Mouse (Mus musculus): ENCODE results near the gene Tekt1. TPM values are rescaled to one million over a fixed set of nuclear protein-coding genes. Genes with fewer than 3 reads are reported as not detected.
"Not testable (repeated sequence)": the region's sequence is repeated elsewhere in the genome, so short reads cannot be mapped to it uniquely, and the experiment has no call there.

The Tekt1 gene
- polyA plus RNA-seq, 1 experiment from 2014 or later = 4.5 TPM

DNA sequence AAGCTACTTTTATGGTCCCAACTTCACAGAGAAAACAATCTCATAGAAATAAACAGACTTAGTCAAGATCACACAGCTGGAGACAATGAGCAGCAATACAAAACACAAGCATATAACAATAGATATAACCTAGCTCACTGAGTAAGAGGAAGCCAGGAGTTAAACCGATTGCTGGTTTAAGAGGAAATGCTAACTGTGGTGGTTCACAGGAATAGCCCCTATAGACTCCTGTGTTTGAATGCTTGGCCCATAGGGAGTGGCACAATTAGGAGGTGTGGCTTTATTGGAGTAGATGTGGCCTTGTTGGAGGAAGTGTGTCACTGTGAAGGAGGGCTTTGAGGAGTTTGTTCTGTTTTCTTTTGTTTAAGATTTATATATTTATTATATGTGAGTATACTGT is 10.0 kb downstream of the Tekt1 start:
- no peak overlapping the region for H3K27ac ChIP-seq
- no peak overlapping the region for H3K4me3 ChIP-seq
- H3K9me3 ChIP-seq = no peaks in the 10 kb centered on the region
- ATAC-seq (ENCODE audit: low FRiP score, low read depth) = no peak
- H3K4me2 ChIP-seq (replicated peaks) = no peak overlapping the region
- H3K4me1 ChIP-seq = no peaks in the 10 kb centered on the region
- no peaks in the 10 kb centered on the region for H3K27me3 ChIP-seq (replicated peaks)
- H3K36me3 ChIP-seq = no peaks in the 10 kb centered on the region
- H3K9ac ChIP-seq = no peak overlapping the region
- WGBS = 34% methylated on average over 1 of the region's 1 CpGs

DNA sequence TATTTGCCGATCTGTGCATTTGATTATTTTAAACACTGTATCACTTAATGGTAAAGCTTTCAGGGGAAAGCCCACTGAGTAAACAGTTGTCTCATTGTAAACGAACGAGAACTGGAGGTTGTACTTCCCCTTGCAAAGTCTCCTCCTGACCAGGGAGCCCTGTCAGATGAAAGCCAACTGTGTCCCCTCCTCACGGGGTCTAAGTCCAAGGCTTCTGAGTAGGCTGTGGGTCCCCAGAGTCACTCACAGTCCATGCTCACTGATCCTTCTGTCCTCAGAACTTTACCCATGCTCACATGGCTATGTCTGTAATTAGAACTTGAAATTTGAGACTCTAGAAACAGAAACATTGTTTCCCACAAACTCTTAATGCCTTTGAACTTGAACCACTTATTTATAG is 12.6 kb downstream of the Tekt1 start:
- Histone ChIP-seq H3K27ac (no peak overlapping the region), H3K36me3 (no peaks in the 10 kb centered on the region), H3K4me1 (no peaks in the 10 kb centered on the region), H3K27me3 (replicated peaks) (no peaks in the 10 kb centered on the region), H3K4me2 (replicated peaks) (no peak overlapping the region), H3K4me3 (no peak overlapping the region), H3K9ac (no peak overlapping the region), H3K9me3 (no peaks in the 10 kb centered on the region)
- no peak for ATAC-seq (ENCODE audit: low FRiP score, low read depth)
- WGBS = 80% methylated on average over 4 of the region's 4 CpGs

DNA sequence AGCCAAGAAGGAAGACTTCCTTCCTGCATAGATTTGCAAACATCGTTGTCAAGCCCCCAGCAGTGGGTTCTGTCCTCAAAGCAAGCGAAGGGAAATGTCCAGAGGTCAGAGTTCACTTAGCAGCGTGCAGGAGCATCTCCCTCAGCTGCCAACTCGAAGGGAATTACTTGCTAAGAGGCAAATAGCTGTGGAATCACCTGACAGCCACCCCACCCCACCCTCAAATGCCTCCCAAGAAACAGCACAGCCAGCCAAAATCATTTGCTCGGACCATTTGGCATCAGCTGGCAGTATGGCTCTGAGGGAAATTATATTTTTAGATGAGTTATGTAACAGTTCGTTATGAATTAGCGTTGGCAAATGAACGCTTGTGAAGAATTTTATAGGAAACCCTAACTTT is 13.2 kb downstream of the Tekt1 start:
- H3K9me3 ChIP-seq = no peaks in the 10 kb centered on the region
- H3K9ac ChIP-seq = no peak overlapping the region
- H3K4me2 ChIP-seq (replicated peaks) = no peak overlapping the region
- H3K4me3 ChIP-seq = no peak overlapping the region
- no peaks in the 10 kb centered on the region for H3K36me3 ChIP-seq
- H3K27me3 ChIP-seq (replicated peaks) = no peaks in the 10 kb centered on the region
- H3K4me1 ChIP-seq = no peaks in the 10 kb centered on the region
- no peak overlapping the region for H3K27ac ChIP-seq
- ATAC-seq (ENCODE audit: low FRiP score, low read depth) = no peak
- WGBS = 63% methylated on average over 8 of the region's 8 CpGs

DNA sequence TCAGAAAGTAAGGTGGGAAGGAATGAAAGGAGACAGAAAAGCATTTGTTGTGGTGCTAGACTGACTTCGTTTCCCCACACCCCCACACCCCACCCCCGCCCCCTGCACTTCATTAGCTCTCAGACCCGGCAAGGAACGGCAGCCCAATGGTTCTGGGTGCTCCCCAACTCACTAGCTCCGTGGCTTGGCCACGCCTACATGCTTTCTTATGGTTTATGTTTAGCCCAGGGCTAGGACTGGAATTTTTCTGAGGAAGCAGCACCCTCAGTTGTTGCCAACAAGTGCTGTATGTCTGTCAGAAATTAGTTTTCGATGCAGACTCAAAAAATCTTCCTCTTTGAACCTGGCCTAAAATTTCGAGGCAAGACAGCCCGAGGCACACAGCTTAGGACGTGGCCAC is 13.7 kb downstream of the Tekt1 start:
- 61% methylated on average over 10 of the region's 10 CpGs for WGBS
- Histone ChIP-seq H3K4me2 (replicated peaks) (no peak overlapping the region), H3K4me1 (no peaks in the 10 kb centered on the region), H3K9me3 (no peaks in the 10 kb centered on the region), H3K9ac (no peak overlapping the region), H3K27me3 (replicated peaks) (no peaks in the 10 kb centered on the region), H3K36me3 (no peaks in the 10 kb centered on the region), H3K27ac (no peak overlapping the region), H3K4me3 (no peak overlapping the region)
- no peak for ATAC-seq (ENCODE audit: low FRiP score, low read depth)

DNA sequence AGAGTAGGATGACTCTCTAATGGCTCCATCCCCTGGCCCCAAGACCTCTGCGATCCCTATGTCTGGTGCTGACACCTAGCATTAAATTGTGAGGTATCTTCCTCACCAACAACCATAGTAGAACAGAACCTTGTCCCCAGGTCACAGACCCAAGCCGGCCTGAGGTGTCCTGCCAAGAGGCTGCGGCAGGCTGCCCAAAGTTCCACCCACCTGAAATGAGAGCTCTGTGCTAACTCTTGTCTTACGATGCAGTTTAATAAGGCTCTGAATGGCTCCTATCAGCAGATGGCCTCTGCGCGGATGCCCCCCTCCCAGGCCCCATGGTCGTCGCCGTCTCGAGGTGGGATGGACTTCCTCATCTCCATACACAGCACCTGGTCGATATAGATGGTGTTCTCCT is 17.8 kb downstream of the Tekt1 start:
- H3K4me1 ChIP-seq = no peaks in the 10 kb centered on the region; the same call in 1 of the 2 replicates
- ATAC-seq (ENCODE audit: low FRiP score, low read depth) = no peak
- no peak overlapping the region for H3K27ac ChIP-seq
- 88% methylated on average over 11 of the region's 11 CpGs for WGBS
- no peak overlapping the region for H3K4me2 ChIP-seq (replicated peaks)
- no peaks in the 10 kb centered on the region for H3K9me3 ChIP-seq
- H3K4me3 ChIP-seq = no peak overlapping the region
- H3K9ac ChIP-seq = no peak overlapping the region
- H3K27me3 ChIP-seq (replicated peaks) = no peaks in the 10 kb centered on the region
- no peaks in the 10 kb centered on the region for H3K36me3 ChIP-seq

DNA sequence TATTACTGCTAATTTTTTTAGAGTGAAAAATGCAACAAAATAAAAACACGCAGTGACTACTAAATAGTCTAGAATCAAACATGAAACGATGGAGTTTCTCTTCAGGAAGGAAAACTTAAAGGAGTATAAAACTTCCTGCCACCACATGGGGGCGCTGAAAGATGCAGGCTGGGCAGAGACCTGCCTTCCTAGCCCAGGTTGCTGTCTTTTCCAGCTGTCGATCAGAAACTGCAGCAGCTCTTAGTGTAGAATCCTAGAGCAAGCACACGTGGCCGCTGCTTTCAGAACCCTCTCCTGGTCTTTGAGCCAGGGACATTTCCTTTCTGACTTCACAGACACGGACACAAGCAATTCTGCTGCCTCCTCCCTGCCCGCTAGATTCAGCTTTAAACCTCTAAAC is 18.3 kb downstream of the Tekt1 start:
- Histone ChIP-seq H3K36me3 (no peaks in the 10 kb centered on the region), H3K27me3 (replicated peaks) (no peaks in the 10 kb centered on the region), H3K4me1 (peaks cover under 1% of the 10 kb centered on the region; the same call in 1 of the 2 replicates), H3K4me3 (no peak overlapping the region), H3K4me2 (replicated peaks) (no peak overlapping the region), H3K9ac (no peak overlapping the region), H3K27ac (no peak overlapping the region), H3K9me3 (no peaks in the 10 kb centered on the region)
- WGBS = 26% methylated on average over 8 of the region's 8 CpGs
- ATAC-seq (ENCODE audit: low FRiP score, low read depth) = no peak

DNA sequence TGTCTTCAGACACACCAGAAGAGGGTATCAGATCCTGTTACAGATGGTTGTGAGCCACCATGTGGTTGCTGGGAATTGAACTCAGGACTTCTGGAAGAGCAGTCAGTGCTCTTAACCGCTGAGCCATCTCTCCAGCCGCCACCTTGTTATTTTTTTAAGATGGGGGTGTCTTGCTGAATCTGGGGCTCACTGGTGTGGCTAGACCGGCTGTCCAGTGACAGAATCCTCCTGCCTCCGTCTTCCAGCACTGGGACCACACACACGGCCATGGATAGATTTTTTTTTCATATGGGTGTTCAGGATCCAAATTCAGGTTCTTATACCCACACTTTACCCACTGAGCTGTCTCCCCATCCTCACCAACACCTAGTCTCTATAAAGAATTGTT is 19.0 kb downstream of the Tekt1 start:
- not testable (repeated sequence) for H3K36me3 ChIP-seq; H3K27ac ChIP-seq; H3K27me3 ChIP-seq (replicated peaks); H3K9ac ChIP-seq; H3K4me3 ChIP-seq; ATAC-seq (ENCODE audit: low FRiP score, low read depth); H3K4me2 ChIP-seq (replicated peaks); H3K9me3 ChIP-seq; H3K4me1 ChIP-seq
- WGBS = 91% methylated on average over 5 of the region's 5 CpGs

DNA sequence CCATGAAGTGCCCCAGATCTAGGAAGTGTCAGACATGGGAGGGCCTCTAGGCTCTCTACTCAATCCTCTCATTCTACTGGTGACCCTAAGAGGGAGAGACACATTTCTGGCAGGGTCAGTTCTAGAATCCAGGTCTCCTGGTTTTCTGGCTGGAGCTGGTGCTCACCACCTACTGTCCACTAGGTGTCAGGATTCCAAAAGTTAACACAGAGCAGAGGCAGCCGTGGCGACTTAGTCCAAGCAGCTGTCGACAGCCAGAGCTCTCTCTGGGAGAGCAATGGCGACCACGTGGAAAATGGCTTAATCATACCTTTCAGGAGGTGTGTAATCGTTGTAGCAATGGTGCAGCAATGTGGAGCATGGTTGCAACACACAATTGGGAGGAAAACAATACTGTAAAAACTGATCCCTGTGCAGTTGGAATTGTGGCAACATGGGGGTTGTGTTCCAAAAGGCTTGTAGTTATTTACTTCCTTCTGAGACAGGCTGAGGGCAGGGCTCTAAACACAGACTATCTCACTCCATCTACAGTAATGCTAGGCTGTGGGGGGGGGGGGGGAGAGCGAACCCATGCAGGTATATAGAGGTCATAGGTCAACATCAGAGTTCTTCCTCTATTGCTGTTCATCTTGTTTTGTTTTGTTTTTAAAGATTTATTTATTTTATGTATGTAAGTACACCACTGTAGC is 19.5 kb downstream of the Tekt1 start:
- 10% methylated on average over 7 of the region's 7 CpGs for WGBS
- no peaks in the 10 kb centered on the region for H3K9me3 ChIP-seq

DNA sequence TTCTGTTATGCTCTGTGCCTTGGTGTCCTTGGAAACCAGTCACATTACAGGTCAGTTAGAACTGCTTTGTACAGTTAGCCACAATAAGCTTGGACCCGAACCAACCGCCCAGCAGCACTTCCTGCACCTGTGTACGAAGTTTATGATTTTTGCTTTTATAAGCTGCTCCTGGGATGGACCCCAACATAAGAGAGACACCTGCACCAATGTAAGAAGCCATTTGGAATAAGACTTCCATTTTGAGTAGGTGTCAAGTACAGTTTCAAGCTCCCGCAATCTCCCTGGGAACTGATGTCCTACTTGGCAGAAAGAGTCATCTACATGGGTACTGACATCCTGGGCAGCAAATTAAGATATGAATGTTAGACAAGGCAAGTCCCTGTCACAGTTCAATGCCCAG is 22.5 kb downstream of the Tekt1 start:
- Histone ChIP-seq H3K27me3 (replicated peaks) (no peaks in the 10 kb centered on the region), H3K4me3 (no peak overlapping the region), H3K4me2 (replicated peaks) (no peak overlapping the region), H3K4me1 (peaks cover 5% of the 10 kb centered on the region; the same call in 1 of the 2 replicates), H3K36me3 (no peaks in the 10 kb centered on the region), H3K27ac (no peak overlapping the region), H3K9me3 (no peaks in the 10 kb centered on the region), H3K9ac (no peak overlapping the region)
- ATAC-seq (ENCODE audit: low FRiP score, low read depth) = no peak
- WGBS = 90% methylated on average over 4 of the region's 4 CpGs

More for the DNA sequence above, 19.5 kb downstream of the Tekt1 start:
- H3K4me2 ChIP-seq (replicated peaks) = no peak overlapping the region; the same call in 1 of the 2 replicates
- no peak overlapping the region for H3K9ac ChIP-seq
- peaks cover 5% of the 10 kb centered on the region; the same call in 1 of the 2 replicates for H3K4me1 ChIP-seq
- no peak overlapping the region for H3K4me3 ChIP-seq
- H3K27ac ChIP-seq = no peak overlapping the region
- H3K36me3 ChIP-seq = no peaks in the 10 kb centered on the region
- ATAC-seq (ENCODE audit: low FRiP score, low read depth) = peak; percentile 72; the same call in 1 of the 2 replicates
- H3K27me3 ChIP-seq (replicated peaks) = no peaks in the 10 kb centered on the region

DNA sequence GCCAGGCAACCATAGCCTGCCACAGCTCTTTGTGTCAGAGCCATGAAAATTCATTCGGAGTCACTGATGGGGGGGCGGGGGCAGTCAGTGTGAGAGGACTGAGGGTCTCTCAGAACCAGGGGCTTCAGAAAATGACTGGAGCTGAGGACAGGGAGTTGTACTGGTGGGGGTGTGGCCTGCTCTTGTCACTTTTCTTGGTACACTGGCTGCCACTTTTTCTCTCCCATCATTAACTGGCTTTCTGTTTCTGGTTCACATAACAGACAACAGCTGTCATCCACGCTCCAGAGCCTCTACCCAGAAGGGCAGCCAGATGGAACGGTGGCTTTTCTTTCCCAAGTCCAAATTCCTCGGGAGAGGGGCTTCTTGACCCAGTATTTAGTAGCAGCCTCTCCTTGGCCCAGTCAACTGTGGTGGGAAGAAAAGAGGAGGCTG is 23.8 kb downstream of the Tekt1 start:
- no peaks in the 10 kb centered on the region for H3K36me3 ChIP-seq
- no peaks in the 10 kb centered on the region for H3K9me3 ChIP-seq
- H3K27me3 ChIP-seq (replicated peaks) = no peaks in the 10 kb centered on the region
- H3K4me1 ChIP-seq = peaks cover 5% of the 10 kb centered on the region; the same call in 1 of the 2 replicates
- WGBS = 29% methylated on average over 5 of the region's 5 CpGs
- H3K4me3 ChIP-seq = no peak overlapping the region
- H3K9ac ChIP-seq = no peak overlapping the region
- no peak overlapping the region for H3K4me2 ChIP-seq (replicated peaks)
- H3K27ac ChIP-seq = no peak overlapping the region
- 0 out of 2 replicates have a peak, but pooled peaks have one; percentile 13 for ATAC-seq (ENCODE audit: low FRiP score, low read depth)

DNA sequence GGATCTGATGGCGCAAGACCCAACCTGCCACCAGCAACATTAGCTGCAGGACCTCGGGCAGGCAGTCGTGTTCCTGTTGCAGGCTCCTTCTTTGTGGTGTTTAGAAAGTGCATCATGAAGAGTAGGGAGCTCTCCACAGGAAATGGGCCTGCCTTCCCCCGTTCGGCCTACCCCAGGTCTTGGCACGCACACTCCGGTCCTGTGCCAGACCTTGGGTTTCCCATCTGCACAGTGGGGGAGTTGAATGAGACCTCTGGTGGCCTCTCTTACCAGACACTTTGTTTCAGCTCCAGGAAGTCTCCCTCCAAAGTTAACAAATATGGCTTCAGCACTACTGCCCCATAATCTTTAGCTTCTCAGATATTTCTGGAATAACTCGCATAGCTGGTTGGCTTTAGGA is 25.5 kb downstream of the Tekt1 start:
- H3K9me3 ChIP-seq = no peaks in the 10 kb centered on the region
- no peaks in the 10 kb centered on the region for H3K36me3 ChIP-seq
- H3K27ac ChIP-seq = no peak overlapping the region
- peaks cover 5% of the 10 kb centered on the region; the same call in 1 of the 2 replicates for H3K4me1 ChIP-seq
- 95% methylated on average over 8 of the region's 8 CpGs for WGBS
- no peak overlapping the region for H3K4me3 ChIP-seq
- H3K9ac ChIP-seq = no peak overlapping the region
- H3K4me2 ChIP-seq (replicated peaks) = no peak overlapping the region
- no peaks in the 10 kb centered on the region for H3K27me3 ChIP-seq (replicated peaks)
- ATAC-seq (ENCODE audit: low FRiP score, low read depth) = no peak

DNA sequence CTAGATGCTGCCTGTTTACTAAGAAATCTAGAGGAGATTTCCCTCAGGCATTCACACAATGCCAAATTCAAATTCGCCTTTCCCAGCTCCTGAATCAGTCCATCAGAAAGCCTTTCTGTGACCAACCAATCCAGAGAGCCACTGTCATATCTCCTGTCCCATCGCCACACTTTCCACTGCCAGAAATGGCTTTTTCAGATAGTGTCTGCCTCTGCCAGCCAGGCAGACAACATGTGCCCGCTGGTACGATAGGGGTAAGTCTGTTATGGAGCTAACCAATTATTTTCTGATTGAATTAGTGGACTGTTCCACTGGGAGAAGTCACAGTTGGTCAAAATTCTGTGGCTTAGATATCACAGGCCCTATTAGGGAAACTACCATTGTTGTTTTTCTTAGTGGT is 27.6 kb downstream of the Tekt1 start:
- Histone ChIP-seq H3K9me3 (no peaks in the 10 kb centered on the region), H3K27ac (no peak overlapping the region), H3K4me3 (no peak overlapping the region), H3K9ac (no peak overlapping the region), H3K4me2 (replicated peaks) (no peak overlapping the region), H3K27me3 (replicated peaks) (no peaks in the 10 kb centered on the region), H3K36me3 (no peaks in the 10 kb centered on the region), H3K4me1 (peaks cover 5% of the 10 kb centered on the region; the same call in 1 of the 2 replicates)
- ATAC-seq (ENCODE audit: low FRiP score, low read depth) = no peak
- WGBS = 85% methylated on average over 4 of the region's 4 CpGs
